Mouse (Mus musculus): Measurements from ENCODE around the gene Leo1.

Leo1 gene

GRCm38 (mm10) chr9:75440796-75441666, at the start of gene Leo1:
TSS of gene Leo1 (plus strand) at chr9:75441524.
- peak; percentile 94 for DNase-seq

GRCm38 (mm10) chr9:75393251-75393650, 48.1 kb upstream of the Leo1 start:
- no peak for DNase-seq

- DNase-seq = no peak
Observed at GRCm38 (mm10) chr9:75395971-75396370, 45.4 kb upstream of the Leo1 start.

- no peak for DNase-seq
Observed at GRCm38 (mm10) chr9:75399069-75399468, 42.3 kb upstream of the Leo1 start.

GRCm38 (mm10) chr9:75400639-75401038, 40.7 kb upstream of the Leo1 start:
- no peak for DNase-seq

- DNase-seq = no peak
Observed at GRCm38 (mm10) chr9:75401593-75402504, 39.5 kb upstream of the Leo1 start.

- DNase-seq = no peak
Observed at GRCm38 (mm10) chr9:75403520-75403919, 37.8 kb upstream of the Leo1 start.

- no peak for DNase-seq
Observed at GRCm38 (mm10) chr9:75406121-75406520, 35.2 kb upstream of the Leo1 start.

- peak; percentile 60 for DNase-seq
Observed at GRCm38 (mm10) chr9:75407803-75408202, 33.5 kb upstream of the Leo1 start.

GRCm38 (mm10) chr9:75408204-75408826, 33.0 kb upstream of the Leo1 start:
- DNase-seq = peak; percentile 64

- peak; percentile 86 for DNase-seq
Observed at GRCm38 (mm10) chr9:75409031-75409851, 32.1 kb upstream of the Leo1 start.

GRCm38 (mm10) chr9:75409852-75410378, 31.4 kb upstream of the Leo1 start, which contains the start of gene Mapk6:
TSS of gene Mapk6 (minus strand) at chr9:75410005.
- peak; percentile 96 for DNase-seq

GRCm38 (mm10) chr9:75410868-75411487, 30.3 kb upstream of the Leo1 start:
- DNase-seq = no peak

GRCm38 (mm10) chr9:75411584-75411983, 29.7 kb upstream of the Leo1 start:
- DNase-seq = no peak

GRCm38 (mm10) chr9:75413206-75413605, 28.1 kb upstream of the Leo1 start:
- DNase-seq = no peak

GRCm38 (mm10) chr9:75414204-75414603, 27.1 kb upstream of the Leo1 start:
- DNase-seq = no peak

- no peak for DNase-seq
Observed at GRCm38 (mm10) chr9:75422251-75422691, 19.1 kb upstream of the Leo1 start.

- DNase-seq = no peak
Observed at GRCm38 (mm10) chr9:75423683-75424082, 17.6 kb upstream of the Leo1 start.

- DNase-seq = peak; percentile 45
Observed at GRCm38 (mm10) chr9:75424358-75425150, 16.8 kb upstream of the Leo1 start.

- no peak for DNase-seq
Observed at GRCm38 (mm10) chr9:75425796-75426391, 15.4 kb upstream of the Leo1 start.

All from embryo, embryonic 11 days (tissue).